Mouse (Mus musculus) neural tube, embryonic 14.5 days (tissue): ENCODE results near the gene Otop2. TPM values are rescaled to one million over a fixed set of nuclear protein-coding genes. Genes with fewer than 3 reads are reported as not detected.

ENCODE experiments used
- ATAC-seq: fragments of 200-750 bp; cut with Nextera tagmentation; 2 replicates; pipeline ENCODE4 v1.8.0; 2017; ENCODE audit warnings: low read depth, mild to moderate bottlenecking, moderate TSS enrichment, moderate library complexity
- H3K27ac ChIP-seq: fragments of 300-500 bp; sonication (generic); 2 replicates; pipeline ENCODE4 v1.5.1; 2014; ENCODE audit warnings: low read depth, mild to moderate bottlenecking, control low read depth, low read length, moderate library complexity, mixed read lengths
- H3K27me3 ChIP-seq: fragments of 300-500 bp; sonication (generic); 2 replicates; pipeline ENCODE4 v1.6.1; 2014; ENCODE audit warnings: low read length; ENCODE audit not compliant: control insufficient read depth, insufficient read depth
- H3K36me3 ChIP-seq: fragments of 300-500 bp; sonication (generic); 2 replicates; pipeline ENCODE4 v1.6.1; 2014; ENCODE audit warnings: low read length, mixed read lengths; ENCODE audit not compliant: control insufficient read depth, insufficient read depth
- H3K4me1 ChIP-seq: fragments of 300-500 bp; sonication (generic); 2 replicates; pipeline ENCODE4 v1.6.1; 2014; ENCODE audit warnings: low read length; ENCODE audit not compliant: control insufficient read depth, insufficient read depth
- H3K4me2 ChIP-seq: fragments of 300-500 bp; sonication (generic); 2 replicates; pipeline ENCODE4 v1.6.1; 2014; ENCODE audit warnings: mild to moderate bottlenecking, low read depth, low read length, control low read depth
- H3K4me3 ChIP-seq: fragments of 300-500 bp; sonication (generic); 2 replicates; pipeline ENCODE4 v1.5.1; 2014; ENCODE audit warnings: low read depth, low read length, control low read depth, mixed read lengths
- H3K9ac ChIP-seq: fragments of 300-500 bp; sonication (generic); replicated peaks from 2 replicates; pipeline ENCODE4 v1.6.1; 2014; ENCODE audit warnings: low read depth, mild to moderate bottlenecking, control low read depth, low read length, mixed read lengths
- H3K9me3 ChIP-seq: fragments of 300-500 bp; sonication (generic); 2 replicates; pipeline ENCODE4 v1.6.1; 2016; ENCODE audit warnings: low read length; ENCODE audit not compliant: control insufficient read depth
- WGBS: fragments of 180-500 bp; shearing (Covaris S2); extraction: QIAGEN DNeasy Blood & Tissue Kit; methylation state at CpG from one replicate; pipeline ENCODE4 v1.1.7; 2014; 5-methylcytosine and 5-hydroxymethylcytosine counted together
- polyA plus RNA-seq: library from polyadenylated mRNA; unstranded; fragments of >200 nt; fragmentation: Nextera tagmentation; extraction: Ambion mirVana; gene quantifications from 2 replicates; pipeline ENCODE4 v1.2.1, GENCODE M21; 2014

Otop2 gene
- polyA plus RNA-seq, 1 experiment from 2014 or later, result 0.12 TPM

GRCm38 (mm10) chr11:115290919-115291318 lies 16.0 kb upstream of the Otop2 start:
- H3K36me3 ChIP-seq, result no peaks in the 10 kb centered on the region
- H3K4me3 ChIP-seq, result no peak overlapping the region
- no peaks in the 10 kb centered on the region for H3K9me3 ChIP-seq
- H3K27me3 ChIP-seq, result no peaks in the 10 kb centered on the region
- ATAC-seq, result no peak
- WGBS, result 71% methylated on average over 6 of the region's 6 CpGs
- H3K4me1 ChIP-seq, result no peaks in the 10 kb centered on the region
- H3K9ac ChIP-seq, result no peak overlapping the region
- no peak overlapping the region for H3K27ac ChIP-seq
- H3K4me2 ChIP-seq, result no peak overlapping the region

GRCm38 (mm10) chr11:115291503-115291902 lies 15.5 kb upstream of the Otop2 start:
- Histone ChIP-seq H3K36me3 (no peaks in the 10 kb centered on the region), H3K4me3 (no peak overlapping the region), H3K27me3 (no peaks in the 10 kb centered on the region), H3K9me3 (no peaks in the 10 kb centered on the region), H3K4me2 (no peak overlapping the region), H3K27ac (no peak overlapping the region), H3K4me1 (no peaks in the 10 kb centered on the region), H3K9ac (no peak overlapping the region)
- no peak for ATAC-seq
- 83% methylated on average over 10 of the region's 10 CpGs for WGBS

DNA sequence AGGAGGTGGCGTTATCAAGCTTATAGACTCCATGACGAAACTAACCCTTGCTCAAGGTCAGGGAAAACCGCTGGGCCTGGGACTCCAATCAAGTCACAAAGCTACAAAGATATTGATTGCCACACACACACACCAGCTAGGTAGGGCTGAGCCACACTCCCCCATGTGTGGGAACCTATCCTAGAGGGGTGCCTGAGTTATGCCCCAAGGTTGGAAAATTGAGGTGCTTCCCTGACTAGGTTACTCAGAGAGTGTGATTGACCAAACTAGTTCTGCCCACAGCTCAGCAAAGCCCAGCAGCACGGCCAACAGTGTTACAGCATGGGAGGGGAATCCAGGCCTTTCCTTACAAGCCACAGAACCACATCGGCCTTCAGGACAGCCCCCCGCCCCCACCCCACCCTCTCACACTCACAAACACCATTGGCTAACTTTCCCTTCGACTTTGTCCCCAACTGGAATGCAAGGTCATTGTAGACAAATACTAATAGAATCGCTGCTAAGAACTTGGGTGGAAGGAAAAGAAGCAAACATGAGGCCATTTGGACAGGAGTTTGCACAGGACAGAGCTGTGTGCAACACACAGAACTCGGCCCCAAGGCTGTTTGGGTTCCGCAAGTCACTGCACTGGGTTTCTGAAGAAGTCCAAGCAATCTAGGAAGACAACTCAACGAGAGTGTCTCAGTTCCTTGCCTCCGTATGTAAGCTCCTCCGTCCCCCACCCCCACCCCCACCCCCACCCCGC lies 14.2 kb upstream of the Otop2 start:
- 73% methylated on average over 14 of the region's 14 CpGs for WGBS
- no peak overlapping the region for H3K9ac ChIP-seq
- H3K36me3 ChIP-seq, result no peaks in the 10 kb centered on the region
- no peaks in the 10 kb centered on the region for H3K9me3 ChIP-seq
- H3K27ac ChIP-seq, result no peak overlapping the region
- H3K4me3 ChIP-seq, result no peak overlapping the region
- no peaks in the 10 kb centered on the region for H3K4me1 ChIP-seq
- ATAC-seq, result no peak
- no peaks in the 10 kb centered on the region for H3K27me3 ChIP-seq
- H3K4me2 ChIP-seq, result no peak overlapping the region

DNA sequence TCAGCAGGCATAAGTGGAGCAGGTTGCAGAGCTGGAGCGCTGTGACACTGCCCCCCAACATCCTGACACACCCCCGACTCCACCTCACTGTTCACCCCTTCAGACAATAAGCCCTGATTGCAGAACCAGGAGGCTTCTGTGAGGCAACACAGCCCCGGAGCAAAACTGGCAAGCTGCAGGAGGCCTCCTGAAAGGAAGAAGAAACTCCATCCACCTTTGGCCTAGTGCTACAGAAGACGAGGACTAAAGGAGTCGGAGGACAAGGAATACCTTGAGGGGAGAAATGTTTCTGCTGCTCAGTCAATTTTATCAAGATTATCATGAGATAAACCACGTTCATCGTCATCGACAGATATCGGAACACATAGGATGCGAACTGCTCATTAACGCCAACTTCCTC lies 11.0 kb upstream of the Otop2 start:
- 91% methylated on average over 11 of the region's 11 CpGs for WGBS
- Histone ChIP-seq H3K4me3 (no peak overlapping the region), H3K27ac (no peak overlapping the region), H3K4me1 (no peaks in the 10 kb centered on the region), H3K27me3 (no peaks in the 10 kb centered on the region), H3K9me3 (no peaks in the 10 kb centered on the region), H3K9ac (no peak overlapping the region), H3K36me3 (no peaks in the 10 kb centered on the region), H3K4me2 (no peak overlapping the region)
- ATAC-seq, result no peak

GRCm38 (mm10) chr11:115296471-115297210 lies 10.3 kb upstream of the Otop2 start:
- Histone ChIP-seq H3K9ac (peak overlapping the region; percentile 64), H3K4me3 (peak overlapping the region; percentile 47), H3K27ac (no peak overlapping the region), H3K9me3 (no peaks in the 10 kb centered on the region), H3K36me3 (no peaks in the 10 kb centered on the region), H3K27me3 (no peaks in the 10 kb centered on the region), H3K4me2 (peak overlapping the region; percentile 75), H3K4me1 (no peaks in the 10 kb centered on the region)
- no peak for ATAC-seq
- WGBS, result 54% methylated on average over 21 of the region's 21 CpGs

DNA sequence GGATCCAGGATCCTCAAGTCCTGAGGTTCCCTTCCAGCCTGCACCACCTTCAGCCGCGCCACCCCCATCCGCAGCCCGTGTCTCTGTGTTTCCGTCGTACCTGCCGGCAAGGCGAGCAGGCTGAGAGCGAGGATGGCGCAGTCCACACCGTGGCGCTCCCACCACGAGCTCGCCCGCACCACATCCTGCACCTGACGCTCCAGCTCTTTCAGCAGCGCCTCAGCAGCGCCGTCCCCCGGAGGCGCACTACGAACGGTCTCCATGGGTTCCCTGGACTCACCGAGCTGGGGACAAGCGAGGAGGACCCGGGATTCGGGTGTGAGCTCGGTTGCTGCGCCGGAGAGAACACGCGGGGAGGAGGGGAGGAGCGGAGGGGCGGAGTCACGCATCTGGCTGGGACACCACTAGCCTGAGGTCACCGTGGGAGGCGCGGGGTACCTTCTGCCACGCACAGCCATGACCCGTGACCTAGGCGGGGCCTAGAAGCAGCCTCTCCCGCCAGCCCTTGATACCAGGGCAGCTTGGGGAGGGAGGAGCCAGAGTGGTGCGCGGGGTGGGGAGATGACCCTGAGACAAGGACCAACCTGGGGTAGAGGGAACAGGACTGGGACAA lies 9.6 kb upstream of the Otop2 start, which contains the start of gene Fads6:
Fads6 (minus strand) TSS at position 450 of the 613 bp plus-strand sequence.
- peak within 1 kb of the TSS; percentile 47 for H3K4me3 ChIP-seq
- H3K36me3 ChIP-seq, result no peaks in the 10 kb centered on the region
- under 1% methylated on average over 43 of the region's 44 CpGs for WGBS
- no peaks in the 10 kb centered on the region for H3K4me1 ChIP-seq
- peak; percentile 82 for ATAC-seq
- H3K9ac ChIP-seq, result peak within 1 kb of the TSS; percentile 64
- peak within 1 kb of the TSS; percentile 75 for H3K4me2 ChIP-seq
- no peaks in the 10 kb centered on the region for H3K27me3 ChIP-seq
- no peak within 1 kb of the TSS for H3K27ac ChIP-seq
- H3K9me3 ChIP-seq, result no peaks in the 10 kb centered on the region

- no peak overlapping the region for H3K4me2 ChIP-seq
- no peak overlapping the region for H3K9ac ChIP-seq
- H3K27me3 ChIP-seq, result no peaks in the 10 kb centered on the region
- H3K9me3 ChIP-seq, result no peaks in the 10 kb centered on the region
- H3K27ac ChIP-seq, result no peak overlapping the region
- H3K4me1 ChIP-seq, result no peaks in the 10 kb centered on the region
- WGBS, result 68% methylated on average over 8 of the region's 8 CpGs
- no peaks in the 10 kb centered on the region for H3K36me3 ChIP-seq
- no peak overlapping the region for H3K4me3 ChIP-seq
- ATAC-seq, result no peak
Observed at GRCm38 (mm10) chr11:115298160-115298559, 8.8 kb upstream of the Otop2 start.

DNA sequence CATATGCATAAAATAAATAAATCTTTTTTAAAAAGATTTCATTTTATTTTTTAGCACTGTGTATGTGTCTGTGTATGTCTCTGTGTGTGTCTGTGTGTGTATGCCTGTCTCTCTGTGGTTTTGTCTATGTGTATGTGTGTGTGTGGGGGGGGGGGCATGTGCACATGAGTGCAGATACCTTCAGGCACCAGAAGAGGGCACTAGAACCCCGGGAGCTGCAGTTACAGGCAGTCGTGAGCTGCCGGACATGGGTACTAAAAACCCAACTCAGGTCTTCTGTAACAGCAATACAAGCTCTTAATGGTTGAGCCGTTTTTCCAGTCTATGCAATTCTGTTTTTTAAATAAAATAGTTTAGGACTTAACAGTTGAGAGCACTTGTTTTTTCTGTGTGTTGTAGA lies 6.2 kb upstream of the Otop2 start:
- no peaks in the 10 kb centered on the region for H3K36me3 ChIP-seq
- no peak overlapping the region for H3K4me2 ChIP-seq
- H3K4me1 ChIP-seq, result no peaks in the 10 kb centered on the region
- H3K27me3 ChIP-seq, result no peaks in the 10 kb centered on the region; the same call in 1 of the 2 replicates
- no peak for ATAC-seq
- H3K4me3 ChIP-seq, result no peak overlapping the region
- no peak overlapping the region for H3K9ac ChIP-seq
- H3K27ac ChIP-seq, result no peak overlapping the region
- no peaks in the 10 kb centered on the region for H3K9me3 ChIP-seq
- 82% methylated on average over 4 of the region's 4 CpGs for WGBS

GRCm38 (mm10) chr11:115301351-115301750 lies 5.6 kb upstream of the Otop2 start:
- Histone ChIP-seq H3K27me3 (no peaks in the 10 kb centered on the region; the same call in 1 of the 2 replicates), H3K4me2 (no peak overlapping the region), H3K4me3 (no peak overlapping the region), H3K36me3 (no peaks in the 10 kb centered on the region), H3K9ac (no peak overlapping the region), H3K9me3 (no peaks in the 10 kb centered on the region), H3K27ac (no peak overlapping the region), H3K4me1 (no peaks in the 10 kb centered on the region)
- ATAC-seq, result no peak
- WGBS, result 88% methylated on average over 2 of the region's 2 CpGs
